Mouse (Mus musculus): ENCODE measurements around the gene Dhps. TPM values are rescaled to one million over a fixed set of nuclear protein-coding genes. Genes with fewer than 3 reads are reported as not detected.
A peak's percentile ranks its signal among the peaks of the same experiment; 100 is the strongest.

Dhps gene
- total and polyA plus RNA-seq, 2 experiments from 2014 or later: 77.1 to 129 TPM

DNA sequence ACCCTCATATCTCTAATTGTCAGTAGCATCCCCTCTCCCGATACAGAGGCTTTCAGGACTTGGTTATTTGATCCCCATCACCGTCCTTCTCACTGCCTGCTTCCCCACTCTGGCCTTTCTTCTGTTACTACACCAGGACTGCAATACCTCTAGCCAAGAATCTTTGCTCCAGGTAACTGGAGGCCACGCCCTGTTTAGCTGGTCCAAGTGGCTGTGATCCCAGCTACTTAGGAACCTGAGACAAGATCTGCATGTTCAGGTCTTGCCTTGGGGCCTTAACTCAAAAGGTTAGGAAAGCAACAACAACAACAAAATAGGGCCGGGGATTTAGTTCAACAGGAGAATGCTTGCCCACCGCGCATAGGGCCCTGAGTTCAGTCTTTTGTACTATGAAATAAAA, 27.9 kb upstream of the Dhps start:
- no peaks in the 10 kb centered on the region for H3K27me3 ChIP-seq (ENCODE audit: insufficient read depth, low read length)
- no peaks in the 10 kb centered on the region for H3K9me3 ChIP-seq (ENCODE audit: low read length)
- ATAC-seq (ENCODE audit: low FRiP score) (no peak), DNase-seq (ENCODE audit: low spot score) (no peak)
- H3K4me1 ChIP-seq (ENCODE audit: insufficient read depth, low read length): peaks cover 1% of the 10 kb centered on the region; the same call in 1 of the 2 replicates
- no peak overlapping the region for H3K4me3 ChIP-seq (ENCODE audit: low read depth, low read length)
- TF ChIP-seq CTCF (IDR thresholded peaks at IDR 0.05): no peak
- WGBS: 94% methylated on average over 6 of the region's 6 CpGs
- no peak overlapping the region for H3K4me2 ChIP-seq (ENCODE audit: low read depth, low read length, poor library complexity, severe bottlenecking)
- no peak overlapping the region for H3K27ac ChIP-seq (ENCODE audit: low read depth, low read length)
- H3K36me3 ChIP-seq (ENCODE audit: insufficient read depth, low read length): peaks cover 47% of the 10 kb centered on the region
- H3K9ac ChIP-seq (replicated peaks; ENCODE audit: low read length, poor library complexity, severe bottlenecking): no peak overlapping the region

DNA sequence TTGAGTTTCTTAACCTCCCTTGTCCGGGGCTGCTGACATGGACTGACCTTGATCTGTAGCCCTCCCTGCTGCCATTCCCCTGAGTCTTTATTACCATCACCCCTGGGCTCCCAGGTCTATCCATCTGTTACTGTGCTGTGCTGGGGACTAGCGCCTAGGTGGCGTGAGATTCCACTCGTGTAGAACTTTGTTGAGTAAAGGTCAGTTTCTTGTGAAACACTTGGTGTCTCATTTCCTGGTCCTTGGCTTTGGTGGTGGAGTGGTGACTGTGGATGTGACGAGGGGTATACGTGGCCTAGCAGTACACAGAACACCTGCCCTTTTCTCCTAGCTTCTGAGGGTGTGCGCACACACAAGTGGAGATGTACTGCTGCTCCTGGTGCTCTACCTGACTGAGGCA, 14.2 kb upstream of the Dhps start:
- no peak for ATAC-seq (ENCODE audit: low FRiP score)
- H3K9ac ChIP-seq (replicated peaks; ENCODE audit: low read length, poor library complexity, severe bottlenecking): no peak overlapping the region
- WGBS: 91% methylated on average over 7 of the region's 7 CpGs
- no peak overlapping the region for H3K4me3 ChIP-seq (ENCODE audit: low read depth, low read length)
- no peak overlapping the region for H3K4me2 ChIP-seq (ENCODE audit: low read depth, low read length, poor library complexity, severe bottlenecking)
- H3K4me1 ChIP-seq (ENCODE audit: insufficient read depth, low read length): peaks cover 12% of the 10 kb centered on the region
- TF ChIP-seq CTCF (IDR thresholded peaks at IDR 0.05): no peak
- no peak overlapping the region for H3K27ac ChIP-seq (ENCODE audit: low read depth, low read length)
- no peak for DNase-seq (ENCODE audit: low spot score)
- peaks cover 40% of the 10 kb centered on the region for H3K36me3 ChIP-seq (ENCODE audit: insufficient read depth, low read length)
- H3K27me3 ChIP-seq (ENCODE audit: insufficient read depth, low read length): no peaks in the 10 kb centered on the region
- no peaks in the 10 kb centered on the region for H3K9me3 ChIP-seq (ENCODE audit: low read length)

DNA sequence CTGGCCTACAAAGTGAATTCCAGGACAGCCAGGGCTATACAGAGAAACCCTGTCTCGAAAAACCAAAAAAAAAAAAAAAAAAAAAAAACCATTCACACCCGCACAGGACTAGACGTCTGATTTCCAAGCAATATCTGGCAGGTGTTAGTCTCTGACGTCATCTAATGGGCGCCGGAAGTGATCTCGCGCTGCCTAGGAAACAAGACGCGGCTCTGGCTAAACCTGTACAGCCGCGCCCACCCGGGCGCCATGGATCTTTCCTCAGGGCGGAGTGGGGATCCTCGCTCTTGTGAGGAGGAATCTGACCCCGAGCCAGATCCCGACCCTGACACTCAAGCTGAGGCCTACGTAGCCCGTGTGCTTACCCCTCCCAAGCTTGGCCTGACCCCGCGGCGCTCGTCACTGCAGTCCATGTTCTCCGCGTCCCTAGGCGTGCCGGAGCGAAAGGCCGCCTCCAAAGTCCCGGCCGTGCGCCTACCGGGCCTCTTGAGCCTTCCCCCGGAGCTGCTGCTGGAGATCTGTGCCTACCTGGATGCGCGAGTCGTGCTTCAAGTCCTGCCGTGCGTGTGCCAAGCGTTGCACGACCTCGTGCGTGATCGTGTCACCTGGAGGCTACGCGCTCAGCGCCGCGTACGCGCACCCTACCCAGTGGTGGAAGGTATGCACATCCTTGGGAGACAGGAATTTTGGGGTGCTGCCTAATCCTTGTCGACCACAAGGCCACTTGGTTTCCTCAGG, 11.5 kb upstream of the Dhps start, which contains the start of gene Fbxw9:
Fbxw9 (plus strand) TSS at position 177 of the 738 bp plus-strand sequence.
- ATAC-seq (ENCODE audit: low FRiP score) (peak; percentile 93), DNase-seq (ENCODE audit: low spot score) (peak; percentile 97)
- Histone ChIP-seq H3K9ac (replicated peaks; ENCODE audit: low read length, poor library complexity, severe bottlenecking) (peak within 1 kb of the TSS; percentile 62), H3K9me3 (ENCODE audit: low read length) (no peaks in the 10 kb centered on the region), H3K36me3 (ENCODE audit: insufficient read depth, low read length) (peaks cover 20% of the 10 kb centered on the region), H3K4me1 (ENCODE audit: insufficient read depth, low read length) (peaks cover 12% of the 10 kb centered on the region), H3K27ac (ENCODE audit: low read depth, low read length) (peak within 1 kb of the TSS; percentile 28), H3K4me3 (ENCODE audit: low read depth, low read length) (peak within 1 kb of the TSS; percentile 66), H3K4me2 (ENCODE audit: low read depth, low read length, poor library complexity, severe bottlenecking) (peak within 1 kb of the TSS; percentile 79), H3K27me3 (ENCODE audit: insufficient read depth, low read length) (no peaks in the 10 kb centered on the region)
- TF ChIP-seq CTCF (IDR thresholded peaks at IDR 0.05): peak; percentile 16; the same call in 1 of the 2 replicates
- 2% methylated on average over 52 of the region's 53 CpGs for WGBS

DNA sequence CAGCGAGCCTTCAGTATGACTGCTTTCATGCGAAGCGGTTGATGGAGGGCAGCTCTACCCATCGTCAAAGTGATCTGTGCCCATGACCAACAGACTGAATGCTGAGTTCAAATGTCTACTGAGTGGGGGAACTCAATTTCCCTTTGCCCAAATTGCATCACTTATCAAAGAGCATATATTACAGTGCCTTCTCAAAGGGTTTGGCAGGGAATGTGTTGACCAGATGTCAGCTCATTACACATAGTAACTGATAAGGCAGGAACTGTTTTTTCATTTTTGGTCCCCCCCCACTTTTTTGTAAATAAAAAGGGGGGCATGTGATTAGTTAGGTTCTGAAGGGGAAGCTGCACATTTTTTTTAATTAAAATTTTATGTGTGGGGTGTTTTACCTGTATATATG, 9.0 kb upstream of the Dhps start:
- WGBS: 97% methylated on average over 4 of the region's 4 CpGs
- Histone ChIP-seq H3K4me3 (ENCODE audit: low read depth, low read length) (no peak overlapping the region), H3K9ac (replicated peaks; ENCODE audit: low read length, poor library complexity, severe bottlenecking) (no peak overlapping the region), H3K27me3 (ENCODE audit: insufficient read depth, low read length) (no peaks in the 10 kb centered on the region), H3K4me2 (ENCODE audit: low read depth, low read length, poor library complexity, severe bottlenecking) (no peak overlapping the region), H3K4me1 (ENCODE audit: insufficient read depth, low read length) (peaks cover 12% of the 10 kb centered on the region), H3K27ac (ENCODE audit: low read depth, low read length) (no peak overlapping the region), H3K36me3 (ENCODE audit: insufficient read depth, low read length) (peaks cover 29% of the 10 kb centered on the region), H3K9me3 (ENCODE audit: low read length) (no peaks in the 10 kb centered on the region)
- ATAC-seq (ENCODE audit: low FRiP score) (no peak), DNase-seq (ENCODE audit: low spot score) (no peak)
- TF ChIP-seq CTCF (IDR thresholded peaks at IDR 0.05): no peak

DNA sequence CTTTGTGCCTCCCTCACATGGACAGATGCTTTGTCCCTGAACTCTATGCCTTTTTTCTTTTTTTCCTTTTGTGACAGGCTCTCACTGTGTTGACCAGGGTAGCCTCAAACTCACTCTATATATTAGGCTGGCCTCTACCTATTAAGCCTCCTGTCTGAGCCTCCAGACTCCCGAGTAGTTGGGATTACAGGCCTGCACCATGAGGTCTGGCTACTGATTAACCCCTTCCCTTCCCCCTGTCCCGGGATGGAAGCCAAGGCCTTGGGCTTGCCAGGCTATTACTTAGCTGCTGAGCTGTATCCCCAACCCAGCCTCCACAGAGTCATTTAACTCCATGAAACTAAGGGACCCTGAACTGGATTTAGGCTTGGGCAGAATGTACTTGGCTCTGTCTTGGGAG, 6.3 kb upstream of the Dhps start:
- peaks cover 36% of the 10 kb centered on the region for H3K36me3 ChIP-seq (ENCODE audit: insufficient read depth, low read length)
- 38% methylated on average over 2 of the region's 2 CpGs for WGBS
- no peak for DNase-seq (ENCODE audit: low spot score)
- no peak overlapping the region for H3K27ac ChIP-seq (ENCODE audit: low read depth, low read length)
- TF ChIP-seq CTCF (IDR thresholded peaks at IDR 0.05): no peak
- no peak overlapping the region for H3K9ac ChIP-seq (replicated peaks; ENCODE audit: low read length, poor library complexity, severe bottlenecking)
- H3K4me1 ChIP-seq (ENCODE audit: insufficient read depth, low read length): peaks cover 12% of the 10 kb centered on the region
- H3K9me3 ChIP-seq (ENCODE audit: low read length): no peaks in the 10 kb centered on the region
- H3K4me3 ChIP-seq (ENCODE audit: low read depth, low read length): no peak overlapping the region
- no peaks in the 10 kb centered on the region for H3K27me3 ChIP-seq (ENCODE audit: insufficient read depth, low read length)
- no peak overlapping the region for H3K4me2 ChIP-seq (ENCODE audit: low read depth, low read length, poor library complexity, severe bottlenecking)
- ATAC-seq (ENCODE audit: low FRiP score): no peak

DNA sequence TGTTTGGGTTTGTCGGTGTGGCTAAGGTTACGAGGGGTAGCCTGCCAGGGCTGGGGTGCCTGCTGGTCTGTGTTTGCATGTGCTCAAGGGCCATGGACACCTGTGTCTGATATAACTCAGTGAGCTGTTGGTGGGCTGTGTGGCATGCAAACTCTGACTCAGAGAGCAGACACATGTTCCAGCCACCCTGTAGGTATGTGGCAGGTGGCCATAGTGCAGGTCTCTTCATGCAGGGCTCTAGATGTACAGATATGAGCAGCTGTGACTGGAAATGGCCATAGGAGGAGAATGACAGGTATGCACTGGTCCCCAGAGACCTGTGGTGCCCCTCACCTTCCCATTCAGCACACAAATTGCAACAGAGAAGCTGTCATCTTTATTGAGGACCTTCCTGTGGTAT, 4.4 kb upstream of the Dhps start:
- no peaks in the 10 kb centered on the region for H3K27me3 ChIP-seq (ENCODE audit: insufficient read depth, low read length)
- no peak for DNase-seq (ENCODE audit: low spot score)
- no peak overlapping the region for H3K9ac ChIP-seq (replicated peaks; ENCODE audit: low read length, poor library complexity, severe bottlenecking)
- ATAC-seq (ENCODE audit: low FRiP score): no peak
- H3K4me3 ChIP-seq (ENCODE audit: low read depth, low read length): no peak overlapping the region
- WGBS: 94% methylated on average over 2 of the region's 2 CpGs
- H3K36me3 ChIP-seq (ENCODE audit: insufficient read depth, low read length): peaks cover 36% of the 10 kb centered on the region
- H3K27ac ChIP-seq (ENCODE audit: low read depth, low read length): no peak overlapping the region
- H3K4me1 ChIP-seq (ENCODE audit: insufficient read depth, low read length): 0 out of 2 replicates have a peak, but pooled peaks cover under 1% of the 10 kb centered on the region
- no peak for TF ChIP-seq CTCF (IDR thresholded peaks at IDR 0.05)
- H3K4me2 ChIP-seq (ENCODE audit: low read depth, low read length, poor library complexity, severe bottlenecking): no peak overlapping the region
- no peaks in the 10 kb centered on the region for H3K9me3 ChIP-seq (ENCODE audit: low read length)
